Mouse (Mus musculus): ENCODE measurements around the gene Brap.

GRCm38 (mm10) chr5:121621102-121621501, 39.3 kb upstream of the Brap start:
- TF ChIP-seq CTCF (conservative IDR thresholded peaks at IDR 0.05; ENCODE audit: low read length) (no peak), NANOG (IDR thresholded peaks at IDR 0.05; ENCODE audit: borderline replicate concordance, low read length) (no peak), POU5F1 (IDR thresholded peaks at IDR 0.05; ENCODE audit: borderline replicate concordance, low read length) (no peak)
